Mouse (Mus musculus): ENCODE results near the gene Osbpl2. TPM values are rescaled to one million over a fixed set of nuclear protein-coding genes. Genes with fewer than 3 reads are reported as not detected.

Osbpl2 gene
- total RNA-seq, 2 experiments from 2014 or later = 30.2 to 34.0 TPM

GRCm38 (mm10) chr2:180154796-180155195, 35.7 kb downstream of the Osbpl2 start:
- DNase-seq = no peak

- DNase-seq = no peak
These were observed 39.5 kb downstream of the Osbpl2 start for GRCm38 (mm10) chr2:180158627-180159026.

GRCm38 (mm10) chr2:180165855-180166254, 46.7 kb downstream of the Osbpl2 start:
- DNase-seq = no peak

GRCm38 (mm10) chr2:180166869-180167268, 47.8 kb downstream of the Osbpl2 start:
- no peak for DNase-seq

- no peak for DNase-seq
These were observed 51.2 kb downstream of the Osbpl2 start for GRCm38 (mm10) chr2:180170151-180170805.

- peak; percentile 99 for DNase-seq
These were observed 51.9 kb downstream of the Osbpl2 start, which contains the start of gene Adrm1 for GRCm38 (mm10) chr2:180170806-180171521. TSS of gene Adrm1 (plus strand) at chr2:180171485.

GRCm38 (mm10) chr2:180171522-180172070, 52.5 kb downstream of the Osbpl2 start:
- DNase-seq = no peak

GRCm38 (mm10) chr2:180172152-180172551, 53.0 kb downstream of the Osbpl2 start:
- DNase-seq = no peak

- DNase-seq = no peak
These were observed 54.1 kb downstream of the Osbpl2 start for GRCm38 (mm10) chr2:180173163-180173562.

GRCm38 (mm10) chr2:180173711-180174110, 54.6 kb downstream of the Osbpl2 start:
- DNase-seq = peak; percentile 55

GRCm38 (mm10) chr2:180174121-180174520, 55.0 kb downstream of the Osbpl2 start:
- no peak for DNase-seq

- DNase-seq = no peak
These were observed 56.6 kb downstream of the Osbpl2 start for GRCm38 (mm10) chr2:180175725-180176124.

- no peak for DNase-seq
These were observed 62.4 kb downstream of the Osbpl2 start for GRCm38 (mm10) chr2:180181542-180181941.

GRCm38 (mm10) chr2:180184011-180184751, 65.1 kb downstream of the Osbpl2 start:
- DNase-seq = no peak

GRCm38 (mm10) chr2:180184752-180185109, 65.6 kb downstream of the Osbpl2 start:
- no peak for DNase-seq

GRCm38 (mm10) chr2:180185686-180186085, 66.6 kb downstream of the Osbpl2 start:
- DNase-seq = no peak

- no peak for DNase-seq
These were observed 68.3 kb downstream of the Osbpl2 start for GRCm38 (mm10) chr2:180187362-180187761.

- DNase-seq = no peak
These were observed 77.7 kb downstream of the Osbpl2 start for GRCm38 (mm10) chr2:180196610-180197322.

- no peak for DNase-seq
These were observed 78.4 kb downstream of the Osbpl2 start for GRCm38 (mm10) chr2:180197323-180198037.

- DNase-seq = no peak
These were observed 79.7 kb downstream of the Osbpl2 start for GRCm38 (mm10) chr2:180198782-180199181.

- no peak for DNase-seq
These were observed 81.6 kb downstream of the Osbpl2 start for GRCm38 (mm10) chr2:180200681-180201080.
